Mouse (Mus musculus) hindbrain, embryonic 13.5 days (tissue): ENCODE measurements around the gene Baz1b. TPM values are rescaled to one million over a fixed set of nuclear protein-coding genes. Genes with fewer than 3 reads are reported as not detected.
"Not testable (repeated sequence)": the region's sequence is repeated elsewhere in the genome, so short reads cannot be mapped to it uniquely, and the experiment has no call there.

Source experiments
- ATAC-seq: fragments of 200-750 bp; cut with Nextera tagmentation; 2 replicates; pipeline ENCODE4 v1.8.0; 2017; ENCODE audit warnings: moderate TSS enrichment; ENCODE audit not compliant: low FRiP score
- H3K27ac ChIP-seq: fragments of 300-500 bp; sonication (generic); 2 replicates; pipeline ENCODE4 v1.5.1; 2015; ENCODE audit warnings: inconsistent platforms, mild to moderate bottlenecking, moderate library complexity
- H3K27me3 ChIP-seq: fragments of 300-500 bp; sonication (generic); 2 replicates; pipeline ENCODE4 v1.6.1; 2015; ENCODE audit warnings: mild to moderate bottlenecking, inconsistent platforms
- H3K36me3 ChIP-seq: fragments of 300-500 bp; sonication (generic); 2 replicates; pipeline ENCODE4 v1.6.1; 2015; ENCODE audit warnings: mild to moderate bottlenecking, inconsistent platforms
- H3K4me1 ChIP-seq: fragments of 300-500 bp; sonication (generic); replicated peaks from 2 replicates; pipeline ENCODE4 v1.6.1; 2015; ENCODE audit warnings: inconsistent platforms
- H3K4me2 ChIP-seq: fragments of 300-500 bp; sonication (generic); 2 replicates; pipeline ENCODE4 v1.6.1; 2015; ENCODE audit warnings: inconsistent platforms, mild to moderate bottlenecking, moderate library complexity
- H3K4me3 ChIP-seq: fragments of 300-500 bp; sonication (generic); 2 replicates; pipeline ENCODE4 v1.5.1; 2015; ENCODE audit warnings: mild to moderate bottlenecking, inconsistent platforms
- H3K9ac ChIP-seq: fragments of 300-500 bp; sonication (generic); 2 replicates; pipeline ENCODE4 v1.6.1; 2015; ENCODE audit warnings: mild to moderate bottlenecking, inconsistent platforms
- H3K9me3 ChIP-seq: fragments of 300-500 bp; sonication (generic); 2 replicates; pipeline ENCODE4 v1.6.1; 2016; ENCODE audit warnings: inconsistent platforms
- WGBS: fragments of 180-500 bp; shearing (Covaris S2); methylation state at CpG from one replicate; pipeline ENCODE4 v1.1.7; 2015; 5-methylcytosine and 5-hydroxymethylcytosine counted together
- polyA plus RNA-seq: library from polyadenylated mRNA; unstranded; fragments of >200 nt; fragmentation: Nextera tagmentation; extraction: Ambion mirVana; gene quantifications from 2 replicates; pipeline ENCODE4 v1.2.1, GENCODE M21; 2015

Gene Baz1b
- polyA plus RNA-seq, 1 experiment from 2014 or later, result 38.1 TPM

DNA sequence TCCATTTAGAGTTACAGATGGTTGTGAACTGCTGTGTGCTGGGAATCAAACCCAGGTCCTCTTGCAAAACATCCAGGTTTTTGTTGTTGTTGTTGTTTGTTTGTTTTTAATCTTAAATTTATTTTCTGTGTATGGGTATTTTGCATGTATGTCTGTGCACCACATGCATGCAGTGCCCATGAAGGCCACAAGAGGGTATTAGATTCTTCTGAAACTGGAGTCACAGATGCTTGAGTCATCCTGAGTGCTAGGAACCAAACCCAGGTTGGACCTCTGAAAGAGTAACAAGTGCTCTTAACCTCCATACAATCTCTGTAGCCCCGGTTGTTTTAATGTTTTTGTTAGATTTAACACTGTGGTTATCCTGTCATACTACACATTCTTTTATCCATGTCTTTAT, 21.1 kb downstream of the Baz1b start:
- H3K27ac ChIP-seq, result no peak overlapping the region
- H3K9me3 ChIP-seq, result no peaks in the 10 kb centered on the region
- no peak overlapping the region for H3K4me3 ChIP-seq
- 100% methylated on average over 1 of the region's 1 CpGs for WGBS
- no peaks in the 10 kb centered on the region for H3K4me1 ChIP-seq
- peaks cover 83% of the 10 kb centered on the region for H3K36me3 ChIP-seq
- no peak overlapping the region for H3K9ac ChIP-seq
- no peaks in the 10 kb centered on the region for H3K27me3 ChIP-seq
- H3K4me2 ChIP-seq, result no peak overlapping the region
- no peak for ATAC-seq

DNA sequence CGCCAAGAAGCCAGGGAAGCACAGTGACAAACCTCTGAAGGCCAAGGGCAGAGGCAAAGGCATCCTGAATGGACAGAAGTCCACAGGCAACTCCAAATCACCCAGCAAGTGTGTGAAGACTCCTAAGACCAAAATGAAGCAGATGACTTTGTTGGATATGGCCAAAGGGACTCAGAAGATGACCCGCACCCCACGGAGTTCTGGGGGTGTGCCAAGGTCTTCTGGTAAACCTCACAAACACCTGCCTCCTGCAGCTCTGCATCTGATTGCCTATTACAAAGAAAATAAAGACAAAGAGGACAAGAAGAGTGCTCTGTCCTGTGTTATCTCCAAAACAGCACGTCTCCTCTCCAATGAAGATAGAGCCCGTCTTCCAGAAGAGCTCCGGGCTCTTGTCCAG, 29.8 kb downstream of the Baz1b start:
- Histone ChIP-seq H3K36me3 (peaks cover 86% of the 10 kb centered on the region), H3K4me2 (no peak overlapping the region), H3K27me3 (no peaks in the 10 kb centered on the region), H3K9me3 (no peaks in the 10 kb centered on the region), H3K4me1 (no peaks in the 10 kb centered on the region), H3K27ac (no peak overlapping the region), H3K4me3 (no peak overlapping the region), H3K9ac (no peak overlapping the region)
- WGBS, result 95% methylated on average over 6 of the region's 6 CpGs
- ATAC-seq, result no peak

DNA sequence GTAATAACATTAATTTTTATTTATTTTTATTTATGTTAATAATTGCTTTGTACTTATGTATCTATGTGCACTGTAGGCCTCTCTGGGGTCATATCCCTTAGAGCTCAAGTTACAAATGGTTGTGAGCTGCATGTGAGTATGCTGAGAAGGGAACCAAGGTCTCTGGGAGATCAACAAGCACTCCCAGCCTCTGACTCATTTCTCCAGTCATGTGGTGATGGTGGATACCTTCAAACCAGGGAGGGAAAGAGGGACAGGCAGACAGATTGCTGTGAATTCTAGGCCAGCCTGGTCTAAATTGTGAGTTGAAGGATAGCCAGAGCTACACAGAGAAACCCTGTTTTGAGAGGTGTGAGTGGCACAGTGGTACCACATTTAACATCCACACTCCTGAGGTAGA, 33.9 kb downstream of the Baz1b start:
- no peak for ATAC-seq
- H3K27ac ChIP-seq, result no peak overlapping the region
- H3K4me1 ChIP-seq, result no peaks in the 10 kb centered on the region
- no peaks in the 10 kb centered on the region for H3K9me3 ChIP-seq
- no peaks in the 10 kb centered on the region for H3K27me3 ChIP-seq
- H3K4me3 ChIP-seq, result no peak overlapping the region
- peaks cover 83% of the 10 kb centered on the region for H3K36me3 ChIP-seq
- H3K4me2 ChIP-seq, result no peak overlapping the region
- no peak overlapping the region for H3K9ac ChIP-seq

DNA sequence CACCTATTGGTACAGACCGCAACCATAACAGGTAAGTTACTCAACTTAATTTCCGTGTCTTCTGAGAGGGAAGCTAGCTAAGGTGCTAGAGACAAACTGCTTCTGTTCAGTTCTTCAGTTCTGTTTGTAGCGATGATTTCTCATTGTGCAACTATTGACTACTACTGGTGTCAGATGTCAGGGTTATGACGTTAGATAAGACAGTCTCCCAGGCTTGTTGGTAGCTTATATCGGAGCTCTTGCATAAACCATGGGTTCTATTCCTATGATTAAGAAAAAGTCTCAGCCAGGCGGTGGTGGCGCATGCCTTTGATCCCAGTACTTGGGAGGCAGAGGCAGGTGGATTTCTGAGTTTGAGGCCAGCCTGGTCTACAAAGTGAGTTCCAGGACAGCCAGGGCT, 35.0 kb downstream of the Baz1b start:
- Histone ChIP-seq H3K4me1 (no peaks in the 10 kb centered on the region), H3K9ac (no peak overlapping the region), H3K4me2 (no peak overlapping the region), H3K27me3 (no peaks in the 10 kb centered on the region), H3K9me3 (no peaks in the 10 kb centered on the region), H3K27ac (no peak overlapping the region), H3K36me3 (peaks cover 81% of the 10 kb centered on the region), H3K4me3 (no peak overlapping the region)
- 96% methylated on average over 7 of the region's 7 CpGs for WGBS
- ATAC-seq, result no peak

DNA sequence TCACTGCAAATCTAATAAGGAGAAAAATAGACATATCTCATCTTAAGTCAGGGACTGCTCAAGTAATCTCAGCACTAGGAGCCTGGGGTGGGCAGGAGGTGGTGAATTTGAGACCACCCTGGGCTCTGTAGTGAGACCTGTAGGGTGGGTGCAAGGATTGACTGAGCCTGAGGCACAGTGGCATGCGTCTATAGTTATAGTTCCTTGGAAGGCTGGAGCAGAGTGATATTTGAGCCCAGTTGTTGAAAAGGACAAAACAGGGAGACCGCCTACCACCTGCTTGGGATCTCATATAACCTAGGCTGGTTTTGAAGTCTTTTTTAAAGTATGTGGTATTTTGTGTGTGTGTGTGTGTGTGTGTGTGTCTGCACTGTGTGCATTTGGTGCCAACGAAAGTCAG, 37.1 kb downstream of the Baz1b start:
- Histone ChIP-seq H3K4me3 (no peak overlapping the region), H3K9ac (no peak overlapping the region), H3K4me1 (no peaks in the 10 kb centered on the region), H3K27me3 (no peaks in the 10 kb centered on the region), H3K36me3 (peaks cover 80% of the 10 kb centered on the region), H3K9me3 (no peaks in the 10 kb centered on the region), H3K27ac (no peak overlapping the region), H3K4me2 (no peak overlapping the region)
- ATAC-seq, result no peak
- 95% methylated on average over 3 of the region's 3 CpGs for WGBS

DNA sequence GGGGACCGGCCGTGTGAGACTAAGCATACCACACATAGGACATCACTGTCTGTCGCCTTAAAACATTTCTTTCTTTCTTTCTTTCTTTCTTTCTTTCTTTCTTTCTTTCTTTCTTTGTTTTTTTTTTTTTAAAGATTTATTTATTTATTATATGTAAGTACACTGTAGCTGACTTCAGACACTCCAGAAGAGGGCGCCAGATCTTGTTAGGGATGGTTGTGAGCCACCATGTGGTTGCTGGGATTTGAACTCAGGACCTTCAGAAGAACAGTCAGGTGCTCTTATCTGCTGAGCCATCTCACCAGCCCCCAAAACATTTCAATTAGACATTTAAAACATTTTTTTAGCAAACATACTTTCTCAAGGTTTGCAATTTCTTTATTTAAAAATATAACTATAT, 38.8 kb downstream of the Baz1b start:
- H3K4me2 ChIP-seq, ATAC-seq, H3K27me3 ChIP-seq, H3K4me1 ChIP-seq, H3K9ac ChIP-seq, H3K4me3 ChIP-seq, H3K9me3 ChIP-seq, H3K27ac ChIP-seq: not testable (repeated sequence)
- WGBS, result 94% methylated on average over 4 of the region's 4 CpGs
- H3K36me3 ChIP-seq, result peaks cover 87% of the 10 kb centered on the region

DNA sequence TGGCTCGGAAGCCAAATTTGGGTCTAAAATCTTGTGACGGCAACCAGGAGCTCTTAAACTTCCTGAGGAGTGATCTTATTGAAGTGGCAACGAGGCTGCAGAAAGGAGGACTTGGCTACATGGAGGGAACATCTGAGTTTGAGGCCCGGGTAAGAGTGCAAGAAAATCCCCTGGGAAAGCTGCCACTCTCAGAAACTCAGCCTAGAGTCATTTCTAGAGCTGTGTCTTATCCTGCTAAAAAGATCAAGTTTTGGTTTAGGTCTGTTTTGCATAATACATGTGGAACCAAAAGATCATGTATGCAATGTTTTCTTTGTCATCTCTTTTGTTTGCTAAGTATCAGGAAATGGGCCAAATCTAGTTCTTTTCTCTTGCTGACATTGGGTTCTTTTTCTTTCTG, 43.1 kb downstream of the Baz1b start:
- H3K4me1 ChIP-seq, result no peaks in the 10 kb centered on the region
- H3K4me2 ChIP-seq, result no peak overlapping the region
- 91% methylated on average over 4 of the region's 4 CpGs for WGBS
- H3K4me3 ChIP-seq, result no peak overlapping the region
- peaks cover 89% of the 10 kb centered on the region for H3K36me3 ChIP-seq
- no peak for ATAC-seq
- H3K27me3 ChIP-seq, result no peaks in the 10 kb centered on the region
- H3K9ac ChIP-seq, result no peak overlapping the region
- no peaks in the 10 kb centered on the region for H3K9me3 ChIP-seq
- H3K27ac ChIP-seq, result no peak overlapping the region

DNA sequence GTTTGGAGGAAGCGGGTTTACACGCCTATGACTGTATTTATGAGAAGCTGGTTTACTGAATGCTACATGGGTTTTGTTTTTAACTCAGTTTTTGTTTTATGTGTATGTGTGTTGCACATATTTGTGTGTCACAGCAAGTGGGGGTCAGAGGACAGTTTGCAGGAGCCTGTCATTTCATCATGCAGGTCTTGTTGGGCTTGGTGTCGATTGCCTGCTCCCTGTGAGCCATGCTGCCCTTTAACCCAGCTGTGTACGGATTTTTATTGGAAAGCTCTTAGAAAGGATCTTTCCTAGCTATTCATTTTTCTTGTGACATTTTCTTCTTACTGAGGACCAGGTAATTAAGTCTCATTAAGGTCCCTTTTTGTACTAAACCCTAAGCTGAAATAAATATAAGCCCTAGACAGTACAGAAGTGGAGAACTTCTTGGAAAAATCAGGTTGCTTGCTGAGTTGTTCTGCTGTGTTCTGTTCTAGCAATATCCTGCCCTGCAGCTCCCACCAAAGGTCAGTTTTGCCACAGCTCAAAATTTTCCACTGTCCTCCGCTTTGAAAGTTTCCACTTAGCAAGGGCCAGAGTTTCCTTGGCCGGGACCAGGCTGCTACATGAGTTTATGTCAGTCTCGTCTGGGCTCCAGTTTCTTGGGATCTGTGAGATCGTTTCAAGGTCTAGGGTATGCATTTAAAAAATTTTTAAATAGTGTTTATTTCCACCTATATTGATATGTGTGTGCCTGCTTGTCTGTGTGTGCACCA, 46.3 kb downstream of the Baz1b start:
- Histone ChIP-seq H3K4me2 (no peak overlapping the region), H3K27me3 (no peaks in the 10 kb centered on the region), H3K9me3 (no peaks in the 10 kb centered on the region), H3K27ac (no peak overlapping the region), H3K4me3 (no peak overlapping the region), H3K36me3 (peaks cover 91% of the 10 kb centered on the region), H3K4me1 (no peaks in the 10 kb centered on the region), H3K9ac (no peak overlapping the region)
- 89% methylated on average over 8 of the region's 8 CpGs for WGBS
- no peak for ATAC-seq

DNA sequence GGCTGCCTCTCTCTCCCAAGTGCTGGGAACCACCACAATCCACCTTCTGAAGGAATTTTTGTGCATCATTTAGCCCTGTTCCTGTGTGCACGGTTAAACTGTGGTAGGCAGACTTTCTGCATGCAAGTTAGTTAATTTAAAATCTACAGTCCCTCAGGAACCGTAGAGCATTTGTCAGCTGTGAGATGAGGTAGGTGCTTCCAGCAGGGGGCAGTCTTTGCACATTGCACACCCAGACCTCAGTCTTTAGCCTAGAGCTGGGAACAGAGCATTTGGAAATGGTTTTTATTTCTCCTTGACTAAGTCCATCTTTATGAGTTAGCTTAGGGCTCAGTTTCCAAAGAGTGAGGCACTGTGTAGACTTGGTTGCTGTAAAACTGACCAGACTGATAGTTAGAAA, 49.5 kb downstream of the Baz1b start:
- Histone ChIP-seq H3K27me3 (no peaks in the 10 kb centered on the region), H3K27ac (no peak overlapping the region), H3K4me1 (no peaks in the 10 kb centered on the region), H3K4me3 (no peak overlapping the region), H3K9ac (no peak overlapping the region), H3K4me2 (no peak overlapping the region), H3K36me3 (peaks cover 95% of the 10 kb centered on the region), H3K9me3 (no peaks in the 10 kb centered on the region)
- no peak for ATAC-seq
- WGBS, result 45% methylated on average over 2 of the region's 2 CpGs

DNA sequence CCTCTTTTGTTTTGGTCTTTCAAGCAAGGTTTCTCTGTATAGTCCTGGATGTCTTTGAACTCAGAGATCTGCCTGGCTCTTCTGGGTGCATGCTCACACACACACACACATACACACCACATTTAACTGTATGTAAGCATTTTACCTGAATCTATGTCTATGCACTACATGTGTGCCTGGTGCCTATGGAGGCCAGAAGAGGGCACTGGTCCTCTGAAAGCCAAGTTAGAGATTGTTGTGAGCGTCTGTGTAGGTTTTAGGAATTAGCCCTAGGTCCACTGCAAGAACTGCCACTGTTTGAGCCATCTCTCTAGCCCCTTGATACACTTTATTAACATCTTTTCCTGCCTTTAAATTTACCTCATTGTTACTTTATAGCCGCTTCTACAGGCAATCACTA, 51.8 kb downstream of the Baz1b start:
- no peak for ATAC-seq
- Histone ChIP-seq H3K9ac (no peak overlapping the region), H3K4me2 (no peak overlapping the region), H3K27me3 (no peaks in the 10 kb centered on the region), H3K4me3 (no peak overlapping the region), H3K27ac (no peak overlapping the region), H3K4me1 (0 out of 2 replicates have a peak, but pooled peaks cover 2% of the 10 kb centered on the region), H3K9me3 (no peaks in the 10 kb centered on the region), H3K36me3 (peaks cover 95% of the 10 kb centered on the region)
- 83% methylated on average over 2 of the region's 2 CpGs for WGBS

DNA sequence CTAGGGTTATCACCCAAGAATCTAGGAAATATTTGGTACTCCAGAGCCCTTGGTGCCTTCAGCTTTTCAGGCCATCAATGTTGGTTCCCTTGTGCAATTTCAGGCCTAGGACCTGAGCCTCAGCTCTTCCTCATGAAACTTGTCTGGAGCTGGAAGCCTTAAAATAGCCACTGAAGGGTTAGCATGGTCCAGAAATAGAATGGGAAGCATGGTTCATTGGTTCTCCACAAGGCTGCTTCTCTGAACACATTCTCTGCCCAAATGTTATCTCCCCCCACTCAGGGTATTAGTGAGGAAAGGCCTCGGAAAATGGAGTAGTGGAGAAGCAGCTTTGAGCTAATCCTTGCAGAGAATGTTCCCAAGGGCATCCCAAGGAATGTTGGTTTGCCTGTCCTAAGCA, 54.4 kb downstream of the Baz1b start:
- peaks cover 98% of the 10 kb centered on the region for H3K36me3 ChIP-seq
- WGBS, result 82% methylated on average over 1 of the region's 1 CpGs

DNA sequence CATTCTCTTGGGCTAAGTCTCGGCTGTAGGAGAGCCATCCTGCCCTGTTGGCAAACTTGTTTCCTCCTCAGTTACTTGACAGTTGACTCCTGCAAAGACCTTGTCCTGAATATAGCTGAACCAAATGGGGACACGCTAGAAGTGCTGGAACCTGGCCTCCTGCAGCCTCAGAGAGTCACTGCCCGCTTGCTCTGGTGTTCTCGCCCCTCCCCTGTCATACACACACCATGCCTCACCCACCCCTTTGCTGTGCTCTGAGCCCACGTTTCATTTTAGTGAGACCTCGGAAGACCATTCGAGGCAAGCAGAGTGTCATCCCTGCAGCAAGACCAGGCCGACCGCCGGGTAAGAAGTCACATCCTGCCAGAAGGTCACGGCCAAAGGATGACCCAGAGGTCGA, 55.1 kb downstream of the Baz1b start:
- ATAC-seq, result no peak
- Histone ChIP-seq H3K4me2 (no peak overlapping the region), H3K9me3 (no peaks in the 10 kb centered on the region), H3K27ac (no peak overlapping the region), H3K9ac (no peak overlapping the region), H3K27me3 (no peaks in the 10 kb centered on the region), H3K4me3 (no peak overlapping the region), H3K4me1 (peaks cover 9% of the 10 kb centered on the region; the same call in 1 of the 2 replicates), H3K36me3 (peaks cover 98% of the 10 kb centered on the region)
- WGBS, result 72% methylated on average over 12 of the region's 12 CpGs

More for the DNA sequence above, 54.4 kb downstream of the Baz1b start:
- H3K4me3 ChIP-seq, result no peak overlapping the region
- H3K9me3 ChIP-seq, result no peaks in the 10 kb centered on the region
- H3K4me2 ChIP-seq, result no peak overlapping the region
- no peak overlapping the region for H3K27ac ChIP-seq
- H3K27me3 ChIP-seq, result no peaks in the 10 kb centered on the region
- H3K9ac ChIP-seq, result no peak overlapping the region
- H3K4me1 ChIP-seq, result peaks cover 7% of the 10 kb centered on the region; the same call in 1 of the 2 replicates
- no peak for ATAC-seq

DNA sequence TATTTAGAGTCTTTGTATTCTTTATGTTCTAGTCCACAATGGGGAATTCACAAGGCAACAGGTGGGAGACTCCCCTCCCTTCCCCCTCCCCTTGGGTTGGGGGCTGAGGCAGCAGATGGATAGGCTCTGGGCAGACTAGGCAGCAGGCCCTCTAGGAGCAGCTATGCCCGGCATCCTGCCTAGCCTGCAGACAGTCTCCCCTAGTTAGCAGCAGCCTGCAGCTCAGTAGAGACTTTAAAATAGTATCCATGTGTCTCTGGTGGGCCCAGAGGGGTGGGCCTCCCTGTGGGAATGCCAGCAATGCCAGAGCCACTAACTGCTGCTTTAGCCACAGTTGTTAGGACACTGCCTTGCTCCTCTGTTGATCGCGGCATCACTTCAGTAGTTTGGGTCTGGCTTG, 55.5 kb downstream of the Baz1b start:
- no peak overlapping the region for H3K27ac ChIP-seq
- no peak overlapping the region for H3K4me2 ChIP-seq
- H3K27me3 ChIP-seq, result no peaks in the 10 kb centered on the region
- no peak for ATAC-seq
- WGBS, result 88% methylated on average over 3 of the region's 3 CpGs
- H3K9me3 ChIP-seq, result no peaks in the 10 kb centered on the region
- H3K36me3 ChIP-seq, result peaks cover 97% of the 10 kb centered on the region
- H3K4me3 ChIP-seq, result no peak overlapping the region
- H3K4me1 ChIP-seq, result peaks cover 14% of the 10 kb centered on the region; the same call in 1 of the 2 replicates
- H3K9ac ChIP-seq, result no peak overlapping the region
